In genomic region chr8:117386142-117386541, GRCm38 (mm10) we compare ENCODE assay signal across 10 mouse cellular contexts.
DNase-seq lines count a peak whose midpoint lies in the region; ATAC-seq and TF ChIP-seq lines count a peak whose summit lies in the region.
"Had no signal": no experiment of that assay in that cellular context is flagged by ENCODE, and none has a peak within 500 bp of the region (broad histone marks: within the 10 kb centered on the region; RNA-seq: fewer than 3 reads in every experiment).

No protein-coding gene starts in this region.

- ATAC-seq in heart, postnatal 0 days (ENCODE audit: insufficient read depth, low read depth): no peak

- H3K9ac ChIP-seq in heart, postnatal 0 days (replicated peaks; ENCODE audit: low read depth, low read length): no peak overlapping the region
- H3K9ac ChIP-seq: neural tube, embryonic 12.5 days had no signal

- TF ChIP-seq CTCF in heart, postnatal 0 days (IDR thresholded peaks at IDR 0.05; ENCODE audit: low read depth): peak; percentile 64

- H3K4me3 ChIP-seq in heart, postnatal 0 days (ENCODE audit: low read depth, low read length): no peak overlapping the region
- no peak overlapping the region for H3K4me3 ChIP-seq in heart, embryonic 10.5 days
- H3K4me3 ChIP-seq: neural tube, embryonic 12.5 days had no signal

- H3K4me2 ChIP-seq in heart, postnatal 0 days (ENCODE audit: low read depth, low read length): no peak overlapping the region
- H3K4me2 ChIP-seq: neural tube, embryonic 12.5 days had no signal

- no peaks in the 10 kb centered on the region; the same call in 1 of the 2 replicates for H3K9me3 ChIP-seq in heart, postnatal 0 days (replicated peaks; ENCODE audit: control insufficient read depth, low read length)
- H3K9me3 ChIP-seq in heart, embryonic 10.5 days: no peaks in the 10 kb centered on the region

- H3K27ac ChIP-seq in heart, postnatal 0 days (ENCODE audit: low read depth): no peak overlapping the region
- no peak overlapping the region for H3K27ac ChIP-seq in heart, embryonic 10.5 days
- H3K27ac ChIP-seq: neural tube, embryonic 12.5 days had no signal

- peaks cover 7% of the 10 kb centered on the region; the same call in 1 of the 2 replicates for H3K36me3 ChIP-seq in heart, postnatal 0 days (replicated peaks; ENCODE audit: control insufficient read depth, insufficient read depth, low read length)
- peaks cover 15% of the 10 kb centered on the region for H3K36me3 ChIP-seq in heart, embryonic 10.5 days

- H3K4me1 ChIP-seq in heart, postnatal 0 days (ENCODE audit: control insufficient read depth, insufficient read depth): peaks cover 7% of the 10 kb centered on the region; the same call in 1 of the 2 replicates
- H3K4me1 ChIP-seq in heart, embryonic 10.5 days: peaks cover 42% of the 10 kb centered on the region

- DNase-seq in heart, postnatal 0 days (ENCODE audit: low spot score): no peak
- no peak for DNase-seq in heart, embryonic 10.5 days (ENCODE audit: low spot score)
- peak; percentile 44 for DNase-seq in retina, embryonic 14.5 days (ENCODE audit: low spot score)
- no peak for DNase-seq in retina, postnatal 1 day
- DNase-seq in brain, adult 2 months (ENCODE audit: low read depth, low spot score): peak; percentile 50
- DNase-seq in thymus, postnatal 10 days (ENCODE audit: low spot score in 2 of 2): peak; percentile 21 to 35
- no peak for DNase-seq in cerebellum, adult 9-10 months
- DNase-seq in urinary bladder, postnatal 10 days (ENCODE audit: low spot score): no peak
- DNase-seq: gastrocnemius, postnatal 36 days had no signal

- no peaks in the 10 kb centered on the region for H3K27me3 ChIP-seq in heart, postnatal 0 days (ENCODE audit: control insufficient read depth, insufficient read depth, low read length)
- H3K27me3 ChIP-seq in heart, embryonic 10.5 days (ENCODE audit: insufficient read depth, poor library complexity, severe bottlenecking): no peaks in the 10 kb centered on the region
- H3K27me3 ChIP-seq: neural tube, embryonic 12.5 days had no signal

- TF ChIP-seq EP300 in heart, postnatal 0 days (IDR thresholded peaks at IDR 0.05; ENCODE audit: low read depth): no peak

- WGBS in heart, postnatal 0 days: 71% methylated on average over 2 of the region's 2 CpGs
- WGBS in heart, embryonic 10.5 days: 66% methylated on average over 2 of the region's 2 CpGs

Comparison
In these comparisons a context has a peak if more than half of its experiments do, and no peak if none do; other contexts are left out.
1. DNase-seq: peak in retina, embryonic 14.5 days (single experiment), brain, adult 2 months (single experiment) and thymus, postnatal 10 days (2 of 2); none in heart, postnatal 0 days (single experiment), heart, embryonic 10.5 days (single experiment), retina, postnatal 1 day (single experiment), cerebellum, adult 9-10 months (single experiment) and urinary bladder, postnatal 10 days (single experiment).